Mouse (Mus musculus): ENCODE data around the gene Clock.

DNA sequence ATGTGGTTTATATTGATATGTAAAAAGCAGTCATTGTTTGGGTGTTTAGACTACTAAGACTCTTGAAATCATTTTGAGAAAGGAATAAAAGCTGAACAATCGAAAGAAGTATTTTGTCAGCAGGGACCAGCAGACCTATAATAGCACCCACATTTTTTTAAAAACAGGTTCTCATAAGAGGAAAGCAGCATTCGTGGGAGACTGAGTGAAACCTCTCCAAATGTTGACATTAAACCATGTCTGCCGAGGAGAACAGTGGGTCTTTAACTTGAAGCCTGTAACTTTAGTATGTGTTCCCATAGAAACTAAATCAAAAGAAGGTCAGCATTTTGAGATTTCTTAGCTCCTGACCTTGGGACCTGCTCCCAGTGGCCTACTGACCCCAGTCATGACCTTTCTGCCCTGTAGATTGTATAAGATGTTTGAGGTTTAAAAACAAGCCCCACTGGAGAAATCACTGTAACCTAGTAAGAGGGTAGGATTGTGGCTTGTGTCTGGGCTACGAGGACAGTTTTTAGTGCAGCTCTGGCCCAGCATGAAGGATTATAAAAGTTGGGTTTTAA is 140.7 kb downstream of the Clock start:
- TF ChIP-seq POLR2A (IDR thresholded peaks at IDR 0.05; ENCODE audit: low read depth, low read length): no peak
- no peak for TF ChIP-seq CTCF (IDR thresholded peaks at IDR 0.05; ENCODE audit: extremely low read depth, insufficient read depth, insufficient read length, insufficient replicate concordance)

All from spleen, adult 2 months (tissue).